Mouse (Mus musculus) urinary bladder, postnatal 0 days (tissue): ENCODE results near the gene Ddn. TPM values are rescaled to one million over a fixed set of nuclear protein-coding genes. Genes with fewer than 3 reads are reported as not detected.

ENCODE experiments used
- polyA plus RNA-seq: library from polyadenylated mRNA; unstranded; fragments of >200 nt; fragmentation: Nextera tagmentation; extraction: Ambion mirVana; gene quantifications from 2 replicates; pipeline ENCODE4 v1.2.1, GENCODE M21; 2015

Ddn gene
- not detected in 2 replicates for polyA plus RNA-seq

DNA sequence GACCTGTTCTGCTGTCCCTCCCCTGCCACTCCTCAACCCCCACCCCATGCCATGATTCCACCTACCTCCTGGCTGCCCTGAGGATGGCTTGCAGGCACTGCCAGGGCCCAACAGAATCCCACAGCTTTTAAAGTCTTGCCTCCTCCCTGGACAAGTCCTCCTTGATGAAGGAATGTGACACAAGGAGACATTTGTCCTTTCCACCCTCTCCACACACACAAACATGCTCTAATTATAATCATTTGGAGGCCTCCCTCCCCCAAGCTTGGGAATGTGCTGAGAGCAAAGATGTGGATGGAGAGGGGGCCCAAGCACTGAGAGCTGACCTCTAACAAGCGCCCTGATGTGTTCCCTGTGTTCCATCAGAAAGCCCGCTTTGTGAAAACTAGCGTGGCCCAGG lies at the start of gene Ddn:
Gene Ddn, minus strand, starts transcription at position 101 of the 400 bp plus-strand sequence.

DNA sequence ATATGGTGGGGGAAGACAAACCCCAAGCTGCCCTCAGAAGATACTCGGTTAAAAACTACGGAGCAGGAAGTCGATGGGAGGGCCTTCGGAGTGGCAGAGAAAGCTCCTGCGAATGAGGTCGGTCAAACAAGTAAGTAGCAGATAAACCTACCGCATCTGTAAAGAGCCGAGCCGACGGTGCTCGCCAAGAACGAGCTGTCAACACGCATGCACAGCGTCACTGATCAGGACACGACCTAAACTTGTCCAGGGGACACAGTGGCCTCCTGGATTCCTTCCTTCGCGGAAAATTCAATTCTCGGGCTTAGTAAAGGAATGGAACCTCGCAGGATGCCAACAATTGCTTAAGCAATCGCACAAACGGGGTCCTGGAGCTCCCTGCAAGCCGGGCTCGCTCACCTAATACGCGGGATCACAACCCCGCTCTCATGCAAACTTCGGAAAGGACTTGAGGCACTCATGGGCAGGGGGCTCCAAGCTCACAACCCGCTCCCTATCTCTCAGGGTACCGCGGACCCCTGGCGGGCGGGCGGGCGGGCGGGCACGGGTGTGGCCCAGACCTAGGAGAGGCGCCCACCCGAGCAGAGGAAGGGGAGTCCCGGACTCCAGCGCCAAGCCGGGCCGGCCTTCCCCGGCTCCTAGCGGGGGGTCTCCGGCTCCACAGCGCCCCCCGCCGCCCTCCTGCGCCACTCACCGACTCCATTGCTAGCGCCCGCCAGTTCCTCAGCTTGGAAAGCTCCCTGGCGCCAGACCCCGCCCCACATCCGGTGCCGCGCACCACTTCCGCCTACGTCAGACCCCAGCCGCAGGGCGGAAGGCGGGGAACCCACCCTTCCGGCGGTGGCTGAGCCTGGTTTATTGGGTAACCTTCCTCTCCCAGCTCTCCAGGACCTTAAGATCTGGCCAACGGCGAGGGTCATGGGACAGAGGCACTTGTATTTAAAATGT lies 21.7 kb upstream of the Ddn start, which contains the start of gene Prkag1:
Gene Prkag1, minus strand, starts transcription at position 786 of the 948 bp plus-strand sequence.

DNA sequence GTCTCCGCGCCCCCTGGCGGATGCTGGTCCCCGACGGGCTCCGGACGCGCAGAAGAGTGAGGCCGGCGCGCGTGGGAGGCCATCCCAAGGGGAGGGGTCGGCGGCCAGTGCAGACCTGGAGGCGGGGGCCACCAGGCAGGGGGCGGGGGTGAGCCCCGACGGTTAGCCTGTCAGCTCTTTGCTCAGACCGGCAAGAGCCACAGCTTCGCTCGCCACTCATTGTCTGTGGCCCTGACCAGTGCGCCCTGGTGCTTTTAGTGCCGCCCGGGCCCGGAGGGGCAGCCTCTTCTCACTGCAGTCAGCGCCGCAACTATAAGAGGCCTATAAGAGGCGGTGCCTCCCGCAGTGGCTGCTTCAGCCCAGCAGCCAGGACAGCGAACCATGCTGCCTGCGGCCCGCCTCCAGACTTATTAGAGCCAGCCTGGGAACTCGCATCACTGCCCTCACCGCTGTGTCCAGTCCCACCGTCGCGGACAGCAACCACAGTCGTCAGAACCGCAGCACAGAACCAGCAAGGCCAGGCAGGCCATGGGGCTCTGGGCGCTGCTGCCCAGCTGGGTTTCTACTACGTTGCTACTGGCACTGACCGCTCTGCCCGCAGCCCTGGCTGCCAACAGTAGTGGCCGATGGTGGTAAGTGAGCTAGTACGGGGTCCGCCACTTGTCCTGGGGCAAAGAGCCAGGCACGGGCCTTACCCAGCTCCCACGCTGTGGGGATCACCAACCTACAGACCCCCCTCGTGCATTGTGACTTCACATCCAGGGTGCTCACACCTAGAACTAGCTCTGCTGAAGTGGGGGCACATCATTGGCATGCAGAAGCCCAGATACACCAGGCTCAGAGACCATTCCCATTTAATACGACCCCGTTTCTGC lies 19.4 kb downstream of the Ddn start, which contains the start of gene Wnt1:
Gene Wnt1, plus strand, starts transcription at position 197 of the 875 bp plus-strand sequence.

DNA sequence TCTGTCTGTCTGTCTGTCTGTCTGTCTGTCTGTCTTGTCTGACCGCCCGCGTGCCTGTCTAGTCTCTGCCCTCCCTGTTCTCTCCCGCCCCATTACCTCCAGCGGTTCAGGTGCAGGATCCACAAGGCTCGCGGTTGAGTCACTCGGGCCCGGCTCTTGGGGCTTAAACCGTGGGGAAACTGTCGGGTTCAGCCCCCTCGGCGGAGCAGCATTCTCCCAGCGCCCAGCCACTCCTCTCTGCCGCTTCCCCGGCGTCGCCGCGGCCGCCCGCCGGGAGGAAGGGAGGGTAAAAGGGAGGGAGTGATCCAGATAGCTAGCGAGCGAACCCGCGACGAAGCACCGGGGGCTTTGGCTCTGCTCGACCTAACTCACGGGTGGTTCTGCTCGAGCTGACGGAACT lies 31.5 kb downstream of the Ddn start, which contains the start of gene Wnt10b:
Gene Wnt10b, minus strand, starts transcription at position 389 of the 400 bp plus-strand sequence.

DNA sequence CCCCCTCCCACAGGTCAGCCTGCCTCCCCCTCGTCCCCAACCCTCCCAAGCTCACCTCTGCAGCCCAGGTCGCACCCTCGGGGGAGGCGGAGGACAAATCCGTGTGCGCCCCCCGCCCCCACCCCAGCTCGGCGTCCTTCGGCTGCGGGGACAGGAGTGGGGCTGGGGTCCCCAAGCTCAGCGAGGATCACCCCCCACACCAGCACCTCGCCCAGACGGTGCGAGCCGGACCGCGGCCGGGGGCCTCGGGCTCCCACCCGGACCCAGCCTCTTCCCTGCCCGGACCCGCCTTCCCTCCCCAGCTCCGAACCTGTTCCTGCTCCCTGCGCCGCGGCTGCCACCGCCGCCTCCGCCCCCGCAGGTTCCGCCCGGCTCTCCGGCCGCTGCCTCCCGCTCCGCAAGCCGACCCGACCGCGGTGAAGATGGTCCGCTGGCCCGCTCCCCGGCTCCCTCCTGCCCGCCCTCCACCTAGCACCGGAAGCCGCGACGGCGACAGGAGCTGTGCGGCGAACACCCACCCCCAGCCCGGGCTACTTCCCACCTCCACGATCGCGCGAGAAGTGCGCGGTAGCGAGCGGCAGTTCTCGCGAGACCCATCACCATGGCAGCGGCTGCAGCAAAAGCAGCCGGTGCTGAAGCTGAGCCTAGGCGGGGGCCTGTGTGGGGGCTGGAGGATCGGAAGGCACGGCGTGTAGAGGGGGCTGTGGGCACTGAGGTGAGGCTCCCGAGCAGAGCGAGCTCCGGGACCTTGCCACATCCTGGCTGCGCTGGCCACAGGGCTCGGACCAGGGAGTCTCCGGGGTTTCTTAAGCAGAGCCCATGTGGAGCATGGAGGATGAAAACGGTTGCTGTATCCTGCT lies 46.4 kb downstream of the Ddn start, which contains the start of gene Arf3:
Gene Arf3, minus strand, starts transcription at position 545 of the 860 bp plus-strand sequence.

Other genes with a start within 250 kb of the Ddn start
- gene Ccnt1, start 238.6 kb downstream of the Ddn start, polyA plus RNA-seq, result 26.1 and 27.2 TPM in 2 replicates
- gene 4930415O20Rik, start 238.5 kb downstream of the Ddn start, polyA plus RNA-seq, result not detected in 2 replicates
- gene Adcy6, start 199.4 kb downstream of the Ddn start, polyA plus RNA-seq, result 5.0 and 5.8 TPM in 2 replicates
- gene Cacnb3, start 178.7 kb downstream of the Ddn start, polyA plus RNA-seq, result 17.3 and 20.5 TPM in 2 replicates
- 11.6 and 12.9 TPM in 2 replicates for gene Ddx23, start 146.6 kb downstream of the Ddn start, polyA plus RNA-seq
- 0.63 and 1.3 TPM in 2 replicates for gene Rnd1, start 132.0 kb downstream of the Ddn start, polyA plus RNA-seq
- 4.9 and 5.3 TPM in 2 replicates for gene Ccdc65, start 101.3 kb downstream of the Ddn start, polyA plus RNA-seq
- gene Fkbp11, start 81.3 kb downstream of the Ddn start, polyA plus RNA-seq, result 39.2 and 42.9 TPM in 2 replicates
- 24.2 and 25.3 TPM in 2 replicates for gene Arf3, start 46.3 kb downstream of the Ddn start, polyA plus RNA-seq
- 0.58 and 1.1 TPM in 2 replicates for gene Wnt10b, start 31.3 kb downstream of the Ddn start, polyA plus RNA-seq
- 0.12 TPM in 1 of 2 replicates, not detected in the other for gene Wnt1, start 19.6 kb downstream of the Ddn start, polyA plus RNA-seq
- 54.6 and 55.4 TPM in 2 replicates for gene Prkag1, start 22.0 kb upstream of the Ddn start, polyA plus RNA-seq
- 5.1 TPM in 2 replicates for gene Kmt2d, start 61.7 kb upstream of the Ddn start, polyA plus RNA-seq
- gene Rhebl1, start 85.0 kb upstream of the Ddn start, polyA plus RNA-seq, result 3.6 TPM in 2 replicates
- gene Dhh, start 89.0 kb upstream of the Ddn start, polyA plus RNA-seq, result 0.48 and 0.96 TPM in 2 replicates
- gene Lmbr1l, start 108.7 kb upstream of the Ddn start, polyA plus RNA-seq, result 8.2 and 10.4 TPM in 2 replicates
- 735 and 945 TPM in 2 replicates for gene Tuba1b, start 125.1 kb upstream of the Ddn start, polyA plus RNA-seq
- gene Gm49450, start 144.1 kb upstream of the Ddn start, polyA plus RNA-seq, result not detected in 2 replicates
- gene Tuba1a, start 144.2 kb upstream of the Ddn start, polyA plus RNA-seq, result 867 and 1,181 TPM in 2 replicates
- 157 and 169 TPM in 2 replicates for gene Tuba1c, start 220.4 kb upstream of the Ddn start, polyA plus RNA-seq
- 2.2 TPM in 2 replicates for gene Prph, start 245.7 kb upstream of the Ddn start, polyA plus RNA-seq